Mouse (Mus musculus): ENCODE measurements around the gene Brap. TPM values are rescaled to one million over a fixed set of nuclear protein-coding genes. Genes with fewer than 3 reads are reported as not detected.
"Not testable (repeated sequence)": the region's sequence is repeated elsewhere in the genome, so short reads cannot be mapped to it uniquely, and the experiment has no call there.

The Brap gene
- 38.7 and 46.9 TPM in 2 replicates for polyA plus RNA-seq (2012; rRNA removed)

GRCm38 (mm10) chr5:121660059-121660896 is at the start of gene Brap, which contains the start of gene Acad10:
TSS of gene Brap (plus strand) at chr5:121660563.
TSS of gene Acad10 (minus strand) at chr5:121660514.
- H3K4me1 ChIP-seq (replicated peaks; ENCODE audit: control insufficient read depth, insufficient read depth, low read length): peaks cover 15% of the 10 kb centered on the region
- DNase-seq: peak; percentile 92

GRCm38 (mm10) chr5:121612036-121612435 is 48.3 kb upstream of the Brap start:
- WGBS: 90% methylated on average over 6 of the region's 6 CpGs
- Histone ChIP-seq H3K27ac (ENCODE audit: control insufficient read depth, insufficient read depth, low read length) (no peak overlapping the region), H3K4me1 (replicated peaks; ENCODE audit: control insufficient read depth, insufficient read depth, low read length) (no peaks in the 10 kb centered on the region), H3K27me3 (ENCODE audit: control insufficient read depth, insufficient read depth, low read length) (no peaks in the 10 kb centered on the region), H3K36me3 (ENCODE audit: control insufficient read depth, insufficient read depth, low read length) (no peaks in the 10 kb centered on the region), H3K4me3 (ENCODE audit: control insufficient read depth, insufficient read depth, low read length) (no peak overlapping the region)
- TF ChIP-seq CTCF (IDR thresholded peaks at IDR 0.05; ENCODE audit: borderline replicate concordance, control insufficient read depth, extremely low read depth, insufficient read depth, low read length, poor library complexity) (no peak), POLR2A (IDR thresholded peaks at IDR 0.05; ENCODE audit: control insufficient read depth, extremely low read depth, insufficient read depth, low read length, poor library complexity) (no peak)
- no peak for DNase-seq

More at GRCm38 (mm10) chr5:121660059-121660896, at the start of gene Brap, which contains the start of gene Acad10:
- TF ChIP-seq CTCF (IDR thresholded peaks at IDR 0.05; ENCODE audit: borderline replicate concordance, control insufficient read depth, extremely low read depth, insufficient read depth, low read length, poor library complexity) (peak; percentile 69; the same call in 1 of the 2 replicates), POLR2A (IDR thresholded peaks at IDR 0.05; ENCODE audit: control insufficient read depth, extremely low read depth, insufficient read depth, low read length, poor library complexity) (peak; percentile 91)
- under 1% methylated on average over 85 of the region's 85 CpGs for WGBS
- Histone ChIP-seq H3K4me3 (ENCODE audit: control insufficient read depth, insufficient read depth, low read length) (peak within 1 kb of the TSS; percentile 95), H3K36me3 (ENCODE audit: control insufficient read depth, insufficient read depth, low read length) (peaks cover 21% of the 10 kb centered on the region), H3K27ac (ENCODE audit: control insufficient read depth, insufficient read depth, low read length) (no peak within 1 kb of the TSS), H3K27me3 (ENCODE audit: control insufficient read depth, insufficient read depth, low read length) (no peaks in the 10 kb centered on the region)

GRCm38 (mm10) chr5:121614921-121615320 is 45.4 kb upstream of the Brap start:
- WGBS: 67% methylated on average over 3 of the region's 3 CpGs
- not testable (repeated sequence) for H3K36me3 ChIP-seq (ENCODE audit: control insufficient read depth, insufficient read depth, low read length); H3K27me3 ChIP-seq (ENCODE audit: control insufficient read depth, insufficient read depth, low read length); DNase-seq; H3K4me1 ChIP-seq (replicated peaks; ENCODE audit: control insufficient read depth, insufficient read depth, low read length); H3K4me3 ChIP-seq (ENCODE audit: control insufficient read depth, insufficient read depth, low read length); H3K27ac ChIP-seq (ENCODE audit: control insufficient read depth, insufficient read depth, low read length)

- Histone ChIP-seq H3K27ac (ENCODE audit: control insufficient read depth, insufficient read depth, low read length) (no peak within 1 kb of the TSS), H3K27me3 (ENCODE audit: control insufficient read depth, insufficient read depth, low read length) (no peaks in the 10 kb centered on the region), H3K4me1 (replicated peaks; ENCODE audit: control insufficient read depth, insufficient read depth, low read length) (peaks cover 2% of the 10 kb centered on the region; the same call in 1 of the 2 replicates), H3K36me3 (ENCODE audit: control insufficient read depth, insufficient read depth, low read length) (no peaks in the 10 kb centered on the region), H3K4me3 (ENCODE audit: control insufficient read depth, insufficient read depth, low read length) (peak within 1 kb of the TSS; percentile 97)
- peak; percentile 68 for DNase-seq
- TF ChIP-seq CTCF (IDR thresholded peaks at IDR 0.05; ENCODE audit: borderline replicate concordance, control insufficient read depth, extremely low read depth, insufficient read depth, low read length, poor library complexity) (no peak), POLR2A (IDR thresholded peaks at IDR 0.05; ENCODE audit: control insufficient read depth, extremely low read depth, insufficient read depth, low read length, poor library complexity) (peak; percentile 96)
- WGBS: under 1% methylated on average over 57 of the region's 58 CpGs
Measured at GRCm38 (mm10) chr5:121618592-121619513, 41.5 kb upstream of the Brap start, which contains the start of gene Acad12. TSS of gene Acad12 (minus strand) at chr5:121618938.

- no peaks in the 10 kb centered on the region for H3K27me3 ChIP-seq (ENCODE audit: control insufficient read depth, insufficient read depth, low read length)
- DNase-seq: no peak
- no peaks in the 10 kb centered on the region for H3K36me3 ChIP-seq (ENCODE audit: control insufficient read depth, insufficient read depth, low read length)
- no peak overlapping the region for H3K4me3 ChIP-seq (ENCODE audit: control insufficient read depth, insufficient read depth, low read length)
- TF ChIP-seq POLR2A (IDR thresholded peaks at IDR 0.05; ENCODE audit: control insufficient read depth, extremely low read depth, insufficient read depth, low read length, poor library complexity) (no peak), CTCF (IDR thresholded peaks at IDR 0.05; ENCODE audit: borderline replicate concordance, control insufficient read depth, extremely low read depth, insufficient read depth, low read length, poor library complexity) (no peak)
- no peak overlapping the region for H3K27ac ChIP-seq (ENCODE audit: control insufficient read depth, insufficient read depth, low read length)
- H3K4me1 ChIP-seq (replicated peaks; ENCODE audit: control insufficient read depth, insufficient read depth, low read length): peaks cover 2% of the 10 kb centered on the region; the same call in 1 of the 2 replicates
- WGBS: over 99% methylated on average over 5 of the region's 5 CpGs
Measured at GRCm38 (mm10) chr5:121621102-121621501, 39.3 kb upstream of the Brap start.

GRCm38 (mm10) chr5:121623241-121623640 is 37.1 kb upstream of the Brap start:
- Histone ChIP-seq H3K27me3 (ENCODE audit: control insufficient read depth, insufficient read depth, low read length) (no peaks in the 10 kb centered on the region), H3K36me3 (ENCODE audit: control insufficient read depth, insufficient read depth, low read length) (no peaks in the 10 kb centered on the region), H3K4me1 (replicated peaks; ENCODE audit: control insufficient read depth, insufficient read depth, low read length) (peaks cover 2% of the 10 kb centered on the region; the same call in 1 of the 2 replicates), H3K27ac (ENCODE audit: control insufficient read depth, insufficient read depth, low read length) (no peak overlapping the region), H3K4me3 (ENCODE audit: control insufficient read depth, insufficient read depth, low read length) (no peak overlapping the region)
- DNase-seq: no peak
- WGBS: 99% methylated on average over 3 of the region's 3 CpGs
- TF ChIP-seq POLR2A (IDR thresholded peaks at IDR 0.05; ENCODE audit: control insufficient read depth, extremely low read depth, insufficient read depth, low read length, poor library complexity) (no peak), CTCF (IDR thresholded peaks at IDR 0.05; ENCODE audit: borderline replicate concordance, control insufficient read depth, extremely low read depth, insufficient read depth, low read length, poor library complexity) (no peak)
